Mouse (Mus musculus) heart, embryonic 14.5 days (tissue): ENCODE measurements around the gene Erbb2. TPM values are rescaled to one million over a fixed set of nuclear protein-coding genes. Genes with fewer than 3 reads are reported as not detected.

Experiments
- ATAC-seq: fragments of 200-750 bp; cut with Nextera tagmentation; 2 replicates; pipeline ENCODE4 v1.8.0; 2017; ENCODE audit warnings: low read depth, moderate TSS enrichment; ENCODE audit not compliant: insufficient number of reproducible peaks, insufficient read depth, low FRiP score
- H3K27ac ChIP-seq, 2 experiments: fragments of 200-500 bp in 1 of 2; fragments of 300-500 bp in 1 of 2; sonication (generic) in 1 of 2; replicated peaks in 1 of 2; 2 replicates each; pipeline ENCODE4 v1.5.1; 2012 to 2014; ENCODE audit warnings: low read depth in 2 of 2, low read length in 2 of 2, control low read depth in 1 of 2, mild to moderate bottlenecking in 1 of 2, mixed read lengths in 1 of 2; ENCODE audit not compliant: control insufficient read depth in 1 of 2, insufficient read depth in 1 of 2
- H3K27me3 ChIP-seq: fragments of 300-500 bp; sonication (generic); 2 replicates; pipeline ENCODE4 v1.6.1; 2014; ENCODE audit warnings: mild to moderate bottlenecking, low read length, control low read depth; ENCODE audit not compliant: control insufficient read depth, insufficient read depth
- H3K36me3 ChIP-seq: fragments of 300-500 bp; sonication (generic); 2 replicates; pipeline ENCODE4 v1.6.1; 2014; ENCODE audit warnings: mild to moderate bottlenecking, control low read depth, low read length, mixed read lengths; ENCODE audit not compliant: control insufficient read depth, insufficient read depth
- H3K4me1 ChIP-seq, 2 experiments: fragments of 200-500 bp in 1 of 2; fragments of 300-500 bp in 1 of 2; sonication (generic) in 1 of 2; 2 replicates each; pipeline ENCODE4 v1.6.1; 2012 to 2014; ENCODE audit warnings: low read length in 2 of 2, control low read depth in 1 of 2, mixed read lengths in 1 of 2; ENCODE audit not compliant: control insufficient read depth in 2 of 2, insufficient read depth in 2 of 2
- H3K4me2 ChIP-seq: fragments of 300-500 bp; sonication (generic); 2 replicates; pipeline ENCODE4 v1.6.1; 2014; ENCODE audit warnings: mild to moderate bottlenecking, low read length
- H3K4me3 ChIP-seq, 2 experiments: fragments of 200-500 bp in 1 of 2; fragments of 300-500 bp in 1 of 2; sonication (generic) in 1 of 2; 2 replicates each; pipeline ENCODE4 v1.5.1; 2012 to 2014; ENCODE audit warnings: low read length in 2 of 2, mild to moderate bottlenecking in 2 of 2, control low read depth in 1 of 2, low read depth in 1 of 2, moderate library complexity in 1 of 2; ENCODE audit not compliant: control insufficient read depth in 1 of 2, insufficient read depth in 1 of 2
- H3K9ac ChIP-seq: fragments of 300-500 bp; sonication (generic); 2 replicates; pipeline ENCODE4 v1.6.1; 2014; ENCODE audit warnings: mild to moderate bottlenecking, low read length
- H3K9me3 ChIP-seq: fragments of 300-500 bp; sonication (generic); 2 replicates; pipeline ENCODE4 v1.6.1; 2016; ENCODE audit warnings: low read length, control low read depth; ENCODE audit not compliant: control insufficient read depth
- WGBS: fragments of 180-500 bp; shearing (Covaris S2); extraction: QIAGEN DNeasy Blood & Tissue Kit; methylation state at CpG from one replicate; pipeline ENCODE4 v1.1.7; 2014; 5-methylcytosine and 5-hydroxymethylcytosine counted together
- polyA plus RNA-seq: library from polyadenylated mRNA; unstranded; fragments of >200 nt; fragmentation: Nextera tagmentation; extraction: Ambion mirVana; gene quantifications from 2 replicates; pipeline ENCODE4 v1.2.1, GENCODE M21; 2014

Gene Erbb2
- polyA plus RNA-seq, 1 experiment from 2014 or later: 55.1 TPM

- no peak overlapping the region for H3K4me2 ChIP-seq
- 0 out of 2 replicates have a peak, but pooled peaks cover 3% of the 10 kb centered on the region for H3K27me3 ChIP-seq
- no peaks in the 10 kb centered on the region for H3K36me3 ChIP-seq
- no peak for ATAC-seq
- H3K4me3 ChIP-seq: no peak overlapping the region
- H3K9ac ChIP-seq: no peak overlapping the region
- no peaks in the 10 kb centered on the region for H3K4me1 ChIP-seq
- no peaks in the 10 kb centered on the region for H3K9me3 ChIP-seq
- no peak overlapping the region for H3K27ac ChIP-seq
- WGBS: 74% methylated on average over 22 of the region's 22 CpGs
These were observed 57.8 kb downstream of the Erbb2 start for GRCm38 (mm10) chr11:98469761-98470714.

GRCm38 (mm10) chr11:98470795-98471194 is 58.5 kb downstream of the Erbb2 start:
- H3K4me2 ChIP-seq: no peak overlapping the region
- H3K4me3 ChIP-seq: no peak overlapping the region
- H3K9ac ChIP-seq: no peak overlapping the region
- H3K27ac ChIP-seq: no peak overlapping the region
- 72% methylated on average over 6 of the region's 6 CpGs for WGBS
- no peaks in the 10 kb centered on the region for H3K36me3 ChIP-seq
- no peaks in the 10 kb centered on the region for H3K9me3 ChIP-seq
- no peak for ATAC-seq
- H3K4me1 ChIP-seq: no peaks in the 10 kb centered on the region
- 0 out of 2 replicates have a peak, but pooled peaks cover 3% of the 10 kb centered on the region for H3K27me3 ChIP-seq

GRCm38 (mm10) chr11:98472696-98473095 is 60.4 kb downstream of the Erbb2 start:
- Histone ChIP-seq H3K9me3 (no peaks in the 10 kb centered on the region), H3K4me3 (no peak overlapping the region), H3K27me3 (0 out of 2 replicates have a peak, but pooled peaks cover 3% of the 10 kb centered on the region), H3K36me3 (no peaks in the 10 kb centered on the region), H3K27ac (no peak overlapping the region), H3K4me1 (no peaks in the 10 kb centered on the region; a peak in 1 of 4 replicates), H3K9ac (no peak overlapping the region), H3K4me2 (no peak overlapping the region)
- no peak for ATAC-seq
- WGBS: 72% methylated on average over 4 of the region's 4 CpGs

GRCm38 (mm10) chr11:98473916-98474479 is 61.7 kb downstream of the Erbb2 start:
- 58% methylated on average over 8 of the region's 8 CpGs for WGBS

DNA sequence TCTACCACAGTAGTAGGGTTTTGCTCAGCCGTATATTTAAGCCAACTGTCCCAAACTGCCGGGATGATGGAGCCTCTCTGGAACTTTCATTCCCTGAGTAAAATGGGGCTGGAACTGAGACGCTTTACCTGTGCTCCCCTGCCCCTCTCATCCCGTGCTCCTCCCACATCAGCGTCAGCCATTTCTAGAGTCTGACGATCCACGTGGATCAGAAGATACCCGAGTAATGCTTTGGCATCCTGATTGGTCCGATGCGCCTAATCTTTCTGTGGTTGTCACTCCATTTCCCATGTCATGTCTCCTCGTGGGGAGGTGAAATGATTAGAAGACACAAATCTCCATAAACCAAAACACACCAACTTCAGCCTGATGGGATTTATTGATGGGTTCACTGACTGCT is 62.7 kb downstream of the Erbb2 start:
- no peaks in the 10 kb centered on the region for H3K9me3 ChIP-seq
- 0 out of 2 replicates have a peak, but pooled peaks cover 3% of the 10 kb centered on the region for H3K27me3 ChIP-seq
- H3K27ac ChIP-seq: no peak overlapping the region
- H3K9ac ChIP-seq: no peak overlapping the region
- H3K4me1 ChIP-seq: peaks cover 0 to 4% of the 10 kb centered on the region in 2 experiments; a peak in 2 of 4 replicates
- H3K4me2 ChIP-seq: no peak overlapping the region
- no peak for ATAC-seq
- no peaks in the 10 kb centered on the region for H3K36me3 ChIP-seq
- H3K4me3 ChIP-seq: no peak overlapping the region
- 83% methylated on average over 11 of the region's 11 CpGs for WGBS

More at GRCm38 (mm10) chr11:98473916-98474479, 61.7 kb downstream of the Erbb2 start:
- Histone ChIP-seq H3K4me3 (no peak overlapping the region), H3K9ac (no peak overlapping the region), H3K27ac (no peak overlapping the region), H3K9me3 (no peaks in the 10 kb centered on the region), H3K4me2 (no peak overlapping the region), H3K27me3 (0 out of 2 replicates have a peak, but pooled peaks cover 3% of the 10 kb centered on the region), H3K36me3 (no peaks in the 10 kb centered on the region), H3K4me1 (no peaks in the 10 kb centered on the region; a peak in 1 of 4 replicates)
- no peak for ATAC-seq

GRCm38 (mm10) chr11:98475630-98476433 is 63.6 kb downstream of the Erbb2 start:
- Histone ChIP-seq H3K4me1 (peaks cover 0 to 7% of the 10 kb centered on the region in 2 experiments; a peak in 2 of 4 replicates), H3K9ac (no peak overlapping the region), H3K27me3 (0 out of 2 replicates have a peak, but pooled peaks cover 2% of the 10 kb centered on the region), H3K36me3 (no peaks in the 10 kb centered on the region), H3K4me2 (no peak overlapping the region), H3K27ac (no peak overlapping the region), H3K9me3 (no peaks in the 10 kb centered on the region), H3K4me3 (no peak overlapping the region)
- ATAC-seq: no peak
- WGBS: 84% methylated on average over 9 of the region's 9 CpGs

GRCm38 (mm10) chr11:98476434-98476807 is 64.2 kb downstream of the Erbb2 start:
- Histone ChIP-seq H3K27ac (no peak overlapping the region), H3K9me3 (no peaks in the 10 kb centered on the region), H3K4me2 (no peak overlapping the region), H3K9ac (no peak overlapping the region), H3K36me3 (no peaks in the 10 kb centered on the region), H3K27me3 (no peaks in the 10 kb centered on the region), H3K4me3 (no peak overlapping the region), H3K4me1 (peaks cover 0 to 7% of the 10 kb centered on the region in 2 experiments; a peak in 2 of 4 replicates)
- WGBS: 53% methylated on average over 4 of the region's 4 CpGs
- ATAC-seq: no peak
